Mouse (Mus musculus) neural tube, embryonic 15.5 days (tissue): ENCODE measurements around the gene Grhpr. TPM values are rescaled to one million over a fixed set of nuclear protein-coding genes. Genes with fewer than 3 reads are reported as not detected.
"Not testable (repeated sequence)": the region's sequence is repeated elsewhere in the genome, so short reads cannot be mapped to it uniquely, and the experiment has no call there.

Experiments
- ATAC-seq: fragments of 200-750 bp; cut with Nextera tagmentation; 2 replicates; pipeline ENCODE4 v1.8.0; 2017; ENCODE audit warnings: mild to moderate bottlenecking, moderate TSS enrichment, moderate library complexity; ENCODE audit not compliant: low FRiP score
- H3K27ac ChIP-seq: fragments of 300-500 bp; sonication (generic); replicated peaks from 2 replicates; pipeline ENCODE4 v1.5.1; 2015; ENCODE audit warnings: mild to moderate bottlenecking, inconsistent platforms
- H3K27me3 ChIP-seq: fragments of 300-500 bp; sonication (generic); replicated peaks from 2 replicates; pipeline ENCODE4 v1.6.1; 2015; ENCODE audit warnings: inconsistent platforms
- H3K36me3 ChIP-seq: fragments of 300-500 bp; sonication (generic); 2 replicates; pipeline ENCODE4 v1.6.1; 2015; ENCODE audit warnings: inconsistent platforms
- H3K4me1 ChIP-seq: fragments of 300-500 bp; sonication (generic); 2 replicates; pipeline ENCODE4 v1.6.1; 2015; ENCODE audit warnings: inconsistent platforms
- H3K4me2 ChIP-seq: fragments of 300-500 bp; sonication (generic); 2 replicates; pipeline ENCODE4 v1.6.1; 2015; ENCODE audit warnings: inconsistent platforms, mild to moderate bottlenecking, moderate library complexity
- H3K4me3 ChIP-seq: fragments of 300-500 bp; sonication (generic); replicated peaks from 2 replicates; pipeline ENCODE4 v1.5.1; 2015; ENCODE audit warnings: mild to moderate bottlenecking, inconsistent platforms
- H3K9ac ChIP-seq: fragments of 300-500 bp; sonication (generic); replicated peaks from 2 replicates; pipeline ENCODE4 v1.6.1; 2015; ENCODE audit warnings: mild to moderate bottlenecking, inconsistent platforms
- H3K9me3 ChIP-seq: fragments of 300-500 bp; sonication (generic); replicated peaks from 2 replicates; pipeline ENCODE4 v1.6.1; 2016; ENCODE audit warnings: inconsistent platforms
- WGBS: fragments of 180-500 bp; shearing (Covaris S2); methylation state at CpG from one replicate; pipeline ENCODE4 v1.1.7; 2015; ENCODE audit warnings: mixed read lengths; 5-methylcytosine and 5-hydroxymethylcytosine counted together
- polyA plus RNA-seq: library from polyadenylated mRNA; unstranded; fragments of >200 nt; fragmentation: Nextera tagmentation; extraction: Ambion mirVana; gene quantifications from 2 replicates; pipeline ENCODE4 v1.2.1, GENCODE M21; 2015

The Grhpr gene
- polyA plus RNA-seq, 1 experiment from 2014 or later: 33.9 TPM

GRCm38 (mm10) chr4:44976026-44976615 lies 5.1 kb upstream of the Grhpr start:
- Histone ChIP-seq H3K27me3 (no peaks in the 10 kb centered on the region), H3K4me1 (peaks cover 19% of the 10 kb centered on the region), H3K36me3 (no peaks in the 10 kb centered on the region), H3K9me3 (no peaks in the 10 kb centered on the region), H3K9ac (no peak overlapping the region), H3K4me2 (no peak overlapping the region), H3K27ac (no peak overlapping the region), H3K4me3 (no peak overlapping the region)
- 81% methylated on average over 6 of the region's 6 CpGs for WGBS
- no peak for ATAC-seq

DNA sequence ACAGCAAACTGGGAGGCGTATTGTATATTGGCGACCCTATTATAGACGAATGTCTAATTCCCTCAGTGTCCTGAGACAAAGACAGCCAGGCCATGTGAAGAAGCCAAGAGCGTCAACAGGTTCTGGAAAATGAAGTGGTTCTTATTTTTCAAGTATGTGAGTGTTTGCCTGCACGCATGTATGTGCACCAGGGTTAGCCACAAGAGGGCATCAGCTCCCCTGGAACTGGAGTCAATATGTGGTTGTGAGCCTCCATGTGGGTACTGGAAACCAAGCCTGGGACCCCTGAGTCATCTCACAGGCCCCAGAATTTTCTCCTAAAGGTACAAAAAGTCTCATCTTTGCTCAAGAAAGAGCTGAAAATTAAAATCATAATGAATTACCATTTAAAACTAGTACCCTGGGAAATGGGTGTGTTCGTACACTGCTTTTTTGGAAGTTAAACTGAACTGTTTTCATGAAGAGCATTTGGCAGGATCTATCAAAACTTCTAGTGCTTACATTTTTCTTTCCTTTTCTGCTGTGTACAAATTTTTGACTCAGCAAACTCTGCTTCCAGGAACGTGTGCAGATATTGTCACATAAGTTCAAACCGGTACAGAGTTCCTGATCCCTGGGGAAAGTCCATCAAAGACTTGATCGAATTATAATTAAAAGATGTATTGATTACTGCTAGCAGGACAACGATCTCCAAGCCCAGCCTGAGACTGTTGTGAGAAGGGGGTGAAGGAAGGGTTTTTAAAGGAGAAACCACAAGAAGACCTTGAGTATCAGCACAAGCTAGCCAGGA lies 4.1 kb upstream of the Grhpr start:
- H3K9ac ChIP-seq: no peak overlapping the region
- H3K27ac ChIP-seq: no peak overlapping the region
- no peak overlapping the region for H3K4me2 ChIP-seq
- no peak overlapping the region for H3K4me3 ChIP-seq
- no peaks in the 10 kb centered on the region for H3K9me3 ChIP-seq
- H3K36me3 ChIP-seq: no peaks in the 10 kb centered on the region
- no peaks in the 10 kb centered on the region for H3K27me3 ChIP-seq
- 92% methylated on average over 10 of the region's 10 CpGs for WGBS
- no peak for ATAC-seq
- H3K4me1 ChIP-seq: peaks cover 29% of the 10 kb centered on the region

DNA sequence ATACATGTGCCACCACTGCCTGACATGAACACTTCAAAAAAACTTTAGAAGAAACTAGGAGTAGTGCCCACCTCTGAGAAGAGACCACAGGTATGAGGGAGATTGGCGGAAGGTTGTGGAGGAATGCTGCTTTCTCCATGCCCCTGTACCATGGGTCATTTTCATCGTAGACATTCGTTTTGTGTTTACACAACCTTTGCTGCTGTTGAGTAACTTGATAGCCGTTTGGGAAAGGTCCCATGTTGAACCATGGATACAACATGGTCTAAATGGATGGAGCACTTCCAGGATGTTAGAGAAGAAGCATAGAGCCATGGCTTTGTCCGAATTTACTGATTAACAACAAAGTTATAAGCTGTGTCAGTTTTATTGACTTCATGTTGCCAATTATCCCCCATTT lies 3.0 kb upstream of the Grhpr start:
- ATAC-seq: no peak
- Histone ChIP-seq H3K36me3 (no peaks in the 10 kb centered on the region), H3K27ac (no peak overlapping the region), H3K4me2 (no peak overlapping the region), H3K4me1 (peaks cover 33% of the 10 kb centered on the region), H3K9ac (no peak overlapping the region), H3K4me3 (no peak overlapping the region), H3K27me3 (no peaks in the 10 kb centered on the region), H3K9me3 (no peaks in the 10 kb centered on the region)
- 85% methylated on average over 5 of the region's 5 CpGs for WGBS

DNA sequence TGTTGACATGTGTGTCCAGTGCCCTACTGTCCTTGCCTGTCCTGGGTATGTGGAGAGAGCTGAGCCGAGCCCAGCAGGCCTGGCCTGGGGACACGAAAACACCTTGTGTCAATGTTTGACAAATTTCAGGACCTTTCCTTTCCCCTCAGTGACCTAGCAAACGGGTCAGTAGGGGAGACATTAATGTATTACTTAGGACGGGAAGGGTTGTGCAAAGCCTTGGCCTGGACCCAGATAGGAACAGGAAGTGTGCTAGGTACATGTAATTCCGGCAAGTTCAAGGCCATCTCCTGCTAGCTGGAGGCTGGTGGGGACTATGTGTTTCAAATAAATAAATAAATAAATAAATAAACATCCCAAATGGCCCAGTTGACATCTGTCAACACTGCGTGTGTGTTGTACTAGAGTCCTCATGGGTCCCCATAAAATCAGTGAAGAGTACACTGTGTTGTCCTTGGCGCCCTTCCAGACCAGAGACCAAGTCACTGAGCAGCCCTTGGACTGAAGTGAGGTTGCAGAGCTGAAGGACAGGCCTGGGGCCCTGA lies 1.3 kb upstream of the Grhpr start:
- H3K27ac ChIP-seq: no peak overlapping the region
- H3K36me3 ChIP-seq: no peaks in the 10 kb centered on the region; the same call in 1 of the 2 replicates
- no peak overlapping the region for H3K4me2 ChIP-seq
- WGBS: 76% methylated on average over 7 of the region's 7 CpGs
- H3K27me3 ChIP-seq: no peaks in the 10 kb centered on the region
- H3K9me3 ChIP-seq: no peaks in the 10 kb centered on the region
- no peak for ATAC-seq
- H3K9ac ChIP-seq: no peak overlapping the region
- no peak overlapping the region for H3K4me3 ChIP-seq
- peaks cover 32% of the 10 kb centered on the region for H3K4me1 ChIP-seq

- no peaks in the 10 kb centered on the region; the same call in 1 of the 2 replicates for H3K36me3 ChIP-seq
- peak overlapping the region; percentile 64 for H3K4me3 ChIP-seq
- 20% methylated on average over 5 of the region's 5 CpGs for WGBS
- peaks cover 32% of the 10 kb centered on the region for H3K4me1 ChIP-seq
- no peak for ATAC-seq
- peak overlapping the region; percentile 67 for H3K9ac ChIP-seq
- H3K27me3 ChIP-seq: no peaks in the 10 kb centered on the region
- H3K4me2 ChIP-seq: peak overlapping the region; percentile 97
- H3K27ac ChIP-seq: 0 out of 2 replicates have a peak overlapping the region, but pooled peaks have one; percentile 77
- H3K9me3 ChIP-seq: no peaks in the 10 kb centered on the region
Observed at GRCm38 (mm10) chr4:44981974-44982287, 736 bp downstream of the Grhpr start.

DNA sequence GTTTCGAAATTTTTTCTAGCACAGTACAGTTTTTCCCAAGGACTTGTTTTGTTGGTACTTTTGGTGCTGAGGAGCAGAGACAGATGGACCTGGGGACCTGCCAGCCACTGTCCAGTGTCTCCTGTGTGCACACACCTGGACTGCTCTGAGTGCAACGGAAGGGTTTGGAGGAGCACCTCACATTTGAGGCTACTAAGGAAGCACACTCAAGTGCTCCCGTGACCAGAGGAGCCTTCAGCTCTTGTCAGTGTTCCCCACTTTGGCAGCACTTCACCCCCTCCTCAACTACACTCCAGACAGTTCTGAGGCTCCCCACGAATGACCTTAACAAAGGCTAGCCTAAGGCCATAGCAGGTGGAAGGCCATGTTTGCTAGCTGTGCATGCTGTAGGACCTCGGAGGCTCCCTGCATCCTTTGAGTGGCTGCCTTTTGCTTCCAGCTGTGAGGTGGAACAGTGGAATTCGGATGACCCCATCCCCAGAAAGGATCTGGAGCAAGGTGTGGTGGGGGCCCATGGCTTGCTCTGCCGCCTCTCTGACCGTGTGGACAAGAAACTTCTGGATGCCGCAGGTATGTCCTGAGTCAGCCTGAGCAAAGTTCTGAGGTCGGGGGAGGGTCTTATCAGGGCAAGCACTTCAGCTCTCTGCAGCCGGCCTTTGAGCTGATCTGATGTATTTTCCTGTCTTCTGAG lies 1.4 kb downstream of the Grhpr start:
- Histone ChIP-seq H3K27me3 (no peaks in the 10 kb centered on the region), H3K4me1 (peaks cover 32% of the 10 kb centered on the region), H3K4me3 (peak overlapping the region; percentile 64; the same call in 1 of the 2 replicates), H3K9me3 (no peaks in the 10 kb centered on the region), H3K4me2 (peak overlapping the region; percentile 97), H3K36me3 (peaks cover 3% of the 10 kb centered on the region), H3K27ac (no peak overlapping the region), H3K9ac (no peak overlapping the region)
- WGBS: 76% methylated on average over 11 of the region's 11 CpGs
- ATAC-seq: no peak

- Histone ChIP-seq H3K27me3 (no peaks in the 10 kb centered on the region), H3K4me2 (no peak overlapping the region), H3K36me3 (peaks cover 6% of the 10 kb centered on the region), H3K4me3 (no peak overlapping the region), H3K9me3 (no peaks in the 10 kb centered on the region), H3K9ac (no peak overlapping the region), H3K4me1 (peaks cover 32% of the 10 kb centered on the region), H3K27ac (no peak overlapping the region)
- no peak for ATAC-seq
- WGBS: 89% methylated on average over 10 of the region's 10 CpGs
Observed at GRCm38 (mm10) chr4:44983131-44983740, 2.0 kb downstream of the Grhpr start.

GRCm38 (mm10) chr4:44990560-44990959 lies 9.4 kb downstream of the Grhpr start:
- 91% methylated on average over 5 of the region's 5 CpGs for WGBS
- Histone ChIP-seq H3K9ac (no peak overlapping the region), H3K4me2 (no peak overlapping the region), H3K4me1 (no peaks in the 10 kb centered on the region), H3K27me3 (no peaks in the 10 kb centered on the region), H3K36me3 (peaks cover 49% of the 10 kb centered on the region), H3K4me3 (no peak overlapping the region), H3K27ac (no peak overlapping the region), H3K9me3 (no peaks in the 10 kb centered on the region)
- no peak for ATAC-seq

DNA sequence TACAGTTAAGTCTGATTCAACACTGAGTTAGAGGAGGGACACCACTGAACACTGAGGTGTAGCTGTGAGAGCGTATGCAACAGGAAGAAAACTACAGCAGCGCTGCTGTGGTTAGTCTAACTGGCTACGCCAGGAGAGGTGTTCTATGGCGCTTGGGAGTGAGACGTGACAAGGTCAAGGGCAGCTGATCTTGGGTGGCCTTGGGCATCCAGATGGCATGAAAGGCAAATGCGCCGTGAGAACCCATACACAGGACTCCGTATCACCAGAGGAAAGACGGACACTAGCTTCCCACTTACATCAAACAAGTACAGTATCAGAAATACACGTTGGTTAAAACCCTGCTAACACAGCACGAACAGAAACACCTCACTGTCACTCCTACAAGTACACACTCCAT lies 11.1 kb downstream of the Grhpr start:
- H3K4me1 ChIP-seq, H3K4me2 ChIP-seq, H3K9ac ChIP-seq, H3K27ac ChIP-seq, H3K4me3 ChIP-seq, H3K27me3 ChIP-seq, ATAC-seq, H3K9me3 ChIP-seq: not testable (repeated sequence)
- peaks cover 48% of the 10 kb centered on the region for H3K36me3 ChIP-seq
- WGBS: 93% methylated on average over 11 of the region's 11 CpGs

- H3K4me3 ChIP-seq, H3K27ac ChIP-seq, H3K9ac ChIP-seq, H3K4me2 ChIP-seq, H3K27me3 ChIP-seq, H3K9me3 ChIP-seq, ATAC-seq: not testable (repeated sequence)
- peaks cover 43% of the 10 kb centered on the region for H3K36me3 ChIP-seq
- 86% methylated on average over 14 of the region's 14 CpGs for WGBS
- peaks cover 11% of the 10 kb centered on the region for H3K4me1 ChIP-seq
Observed at GRCm38 (mm10) chr4:44993179-44993578, 12.0 kb downstream of the Grhpr start.

- 94% methylated on average over 9 of the region's 9 CpGs for WGBS
- no peak overlapping the region for H3K4me2 ChIP-seq
- peaks cover 39% of the 10 kb centered on the region for H3K36me3 ChIP-seq
Observed at GRCm38 (mm10) chr4:44993847-44994246, 12.7 kb downstream of the Grhpr start.

More at GRCm38 (mm10) chr4:44993847-44994246, 12.7 kb downstream of the Grhpr start:
- no peak for ATAC-seq
- Histone ChIP-seq H3K27me3 (no peaks in the 10 kb centered on the region), H3K27ac (no peak overlapping the region), H3K9me3 (no peaks in the 10 kb centered on the region), H3K4me3 (no peak overlapping the region), H3K9ac (no peak overlapping the region), H3K4me1 (peaks cover 14% of the 10 kb centered on the region)
